Mouse (Mus musculus) heart, embryonic 12.5 days (tissue): Measurements from ENCODE around the gene Olfr462. TPM values are rescaled to one million over a fixed set of nuclear protein-coding genes. Genes with fewer than 3 reads are reported as not detected.

Experiments used
- ATAC-seq: fragments of 200-750 bp; cut with Nextera tagmentation; 2 replicates; pipeline ENCODE4 v1.8.0; 2017; ENCODE audit warnings: moderate TSS enrichment, moderate library complexity; ENCODE audit not compliant: insufficient number of reproducible peaks, low FRiP score
- H3K27ac ChIP-seq: fragments of 300-500 bp; sonication (generic); 2 replicates; pipeline ENCODE4 v1.5.1; 2016; ENCODE audit warnings: mild to moderate bottlenecking, moderate library complexity; ENCODE audit not compliant: poor library complexity, severe bottlenecking
- H3K27me3 ChIP-seq: fragments of 300-500 bp; sonication (generic); replicated peaks from 2 replicates; pipeline ENCODE4 v1.6.1; 2016; ENCODE audit warnings: mild to moderate bottlenecking, moderate library complexity
- H3K36me3 ChIP-seq: fragments of 300-500 bp; sonication (generic); 2 replicates; pipeline ENCODE4 v1.6.1; 2016; ENCODE audit warnings: mild to moderate bottlenecking, moderate library complexity
- H3K4me1 ChIP-seq: fragments of 300-500 bp; sonication (generic); replicated peaks from 2 replicates; pipeline ENCODE4 v1.6.1; 2016; ENCODE audit warnings: mild to moderate bottlenecking
- H3K4me2 ChIP-seq: fragments of 300-500 bp; sonication (generic); 2 replicates; pipeline ENCODE4 v1.6.1; 2016; ENCODE audit warnings: mild to moderate bottlenecking, moderate library complexity
- H3K4me3 ChIP-seq: fragments of 300-500 bp; sonication (generic); 2 replicates; pipeline ENCODE4 v1.5.1; 2016; ENCODE audit warnings: mild to moderate bottlenecking
- H3K9ac ChIP-seq: fragments of 300-500 bp; sonication (generic); 2 replicates; pipeline ENCODE4 v1.6.1; 2016; ENCODE audit warnings: mild to moderate bottlenecking, moderate library complexity
- H3K9me3 ChIP-seq: fragments of 300-500 bp; sonication (generic); replicated peaks from 2 replicates; pipeline ENCODE4 v1.6.1; 2016; ENCODE audit warnings: mild to moderate bottlenecking, moderate library complexity
- WGBS: fragments of 180-500 bp; shearing (Covaris S2); methylation state at CpG from one replicate; pipeline ENCODE4 v1.1.7; 2016; 5-methylcytosine and 5-hydroxymethylcytosine counted together
- polyA plus RNA-seq: library from polyadenylated mRNA; unstranded; fragments of >200 nt; fragmentation: Nextera tagmentation; extraction: Ambion mirVana; gene quantifications from 2 replicates; pipeline ENCODE4 v1.2.1, GENCODE M21; 2016

The Olfr462 gene
- polyA plus RNA-seq, 1 experiment from 2014 or later, result not detected

GRCm38 (mm10) chr11:87847884-87848283 lies 44.2 kb downstream of the Olfr462 start:
- Histone ChIP-seq H3K4me2 (no peak overlapping the region), H3K9me3 (no peaks in the 10 kb centered on the region), H3K27ac (no peak overlapping the region), H3K36me3 (no peaks in the 10 kb centered on the region), H3K9ac (no peak overlapping the region), H3K4me3 (no peak overlapping the region), H3K4me1 (no peaks in the 10 kb centered on the region), H3K27me3 (peaks cover 5% of the 10 kb centered on the region; the same call in 1 of the 2 replicates)
- no peak for ATAC-seq
- WGBS, result 63% methylated on average over 6 of the region's 6 CpGs

GRCm38 (mm10) chr11:87846968-87847600 lies 45.0 kb downstream of the Olfr462 start:
- H3K4me1 ChIP-seq, result no peaks in the 10 kb centered on the region
- H3K27ac ChIP-seq, result no peak overlapping the region
- no peaks in the 10 kb centered on the region for H3K9me3 ChIP-seq
- no peak overlapping the region for H3K4me2 ChIP-seq
- no peak for ATAC-seq
- no peak overlapping the region for H3K4me3 ChIP-seq
- H3K27me3 ChIP-seq, result peaks cover 5% of the 10 kb centered on the region; the same call in 1 of the 2 replicates
- no peaks in the 10 kb centered on the region for H3K36me3 ChIP-seq
- 81% methylated on average over 12 of the region's 12 CpGs for WGBS
- H3K9ac ChIP-seq, result no peak overlapping the region

- Histone ChIP-seq H3K9me3 (no peaks in the 10 kb centered on the region), H3K4me3 (no peak overlapping the region), H3K27me3 (peaks cover 6% of the 10 kb centered on the region), H3K27ac (no peak overlapping the region), H3K36me3 (no peaks in the 10 kb centered on the region), H3K4me1 (peaks cover 6% of the 10 kb centered on the region), H3K9ac (no peak overlapping the region), H3K4me2 (no peak overlapping the region)
- no peak for ATAC-seq
- 75% methylated on average over 3 of the region's 3 CpGs for WGBS
These were observed 50.6 kb downstream of the Olfr462 start for GRCm38 (mm10) chr11:87841436-87841835.

- Histone ChIP-seq H3K9me3 (no peaks in the 10 kb centered on the region), H3K4me3 (no peak overlapping the region), H3K27ac (no peak overlapping the region), H3K36me3 (no peaks in the 10 kb centered on the region), H3K4me1 (peaks cover 6% of the 10 kb centered on the region), H3K9ac (no peak overlapping the region), H3K27me3 (peaks cover 10% of the 10 kb centered on the region), H3K4me2 (peak overlapping the region; percentile 9; the same call in 1 of the 2 replicates)
- 0 out of 2 replicates have a peak, but pooled peaks have one; percentile 48 for ATAC-seq
- WGBS, result 38% methylated on average over 8 of the region's 8 CpGs
These were observed 51.4 kb downstream of the Olfr462 start for GRCm38 (mm10) chr11:87840676-87841075.

Other genes with a start within 250 kb of the Olfr462 start
- gene Rnf43, start 229.5 kb downstream of the Olfr462 start, polyA plus RNA-seq, result 1.4 and 1.9 TPM in 2 replicates
- gene Supt4a, start 154.7 kb downstream of the Olfr462 start, polyA plus RNA-seq, result 99.6 and 101 TPM in 2 replicates
- gene Tspoap1, start 131.7 kb downstream of the Olfr462 start, polyA plus RNA-seq, result 0.21 and 0.78 TPM in 2 replicates
- gene Mpo, start 98.7 kb downstream of the Olfr462 start, polyA plus RNA-seq, result 2.8 and 6.7 TPM in 2 replicates
- not detected in 2 replicates for gene Lpo, start 64.0 kb downstream of the Olfr462 start, polyA plus RNA-seq
- gene Mks1, start 39.1 kb downstream of the Olfr462 start, polyA plus RNA-seq, result 8.4 and 8.5 TPM in 2 replicates
- 0.09 TPM in 1 of 2 replicates, not detected in the other for gene Epx, start 16.7 kb downstream of the Olfr462 start, polyA plus RNA-seq
- gene Olfr463, start 5.1 kb upstream of the Olfr462 start, polyA plus RNA-seq, result not detected in 2 replicates
- not detected in 2 replicates for gene Olfr464, start 28.7 kb upstream of the Olfr462 start, polyA plus RNA-seq
- 21.4 and 22.5 TPM in 2 replicates for gene Dynll2, start 95.3 kb upstream of the Olfr462 start, polyA plus RNA-seq
- gene Srsf1, start 155.1 kb upstream of the Olfr462 start, polyA plus RNA-seq, result 254 and 260 TPM in 2 replicates
- 27.3 and 29.3 TPM in 2 replicates for gene Vezf1, start 176.0 kb upstream of the Olfr462 start, polyA plus RNA-seq
- gene Cuedc1, start 205.8 kb upstream of the Olfr462 start, polyA plus RNA-seq, result 20.7 and 22.9 TPM in 2 replicates